Mouse (Mus musculus): ENCODE data around the gene Ski. TPM values are rescaled to one million over a fixed set of nuclear protein-coding genes. Genes with fewer than 3 reads are reported as not detected.

The Ski gene
- total RNA-seq, 2 experiments from 2014 or later, result 47.5 to 60.6 TPM

- DNase-seq (ENCODE audit: low spot score in 2 of 2), result peak; percentile 71 to 77
Measured at GRCm38 (mm10) chr4:155235311-155236119, 13.1 kb upstream of the Ski start.

GRCm38 (mm10) chr4:155234371-155235310 lies 12.2 kb upstream of the Ski start:
- peak in 1 of 2 experiments; percentile 5 for DNase-seq (ENCODE audit: low spot score in 2 of 2)

GRCm38 (mm10) chr4:155233878-155234277 lies 11.5 kb upstream of the Ski start:
- peak; percentile 57 to 70 for DNase-seq (ENCODE audit: low spot score in 2 of 2)

- no peak for DNase-seq (ENCODE audit: low spot score in 2 of 2)
Measured at GRCm38 (mm10) chr4:155228461-155228860, 6.1 kb upstream of the Ski start.

GRCm38 (mm10) chr4:155227986-155228385 lies 5.6 kb upstream of the Ski start:
- DNase-seq (ENCODE audit: low spot score in 2 of 2), result no peak

GRCm38 (mm10) chr4:155225918-155226317 lies 3.5 kb upstream of the Ski start:
- DNase-seq (ENCODE audit: low spot score in 2 of 2), result no peak

- DNase-seq (ENCODE audit: low spot score in 2 of 2), result no peak
Measured at GRCm38 (mm10) chr4:155223594-155224528, 1.5 kb upstream of the Ski start.

- peak; percentile 100 for DNase-seq (ENCODE audit: low spot score in 2 of 2)
Measured at GRCm38 (mm10) chr4:155222841-155223593, 625 bp upstream of the Ski start.

- DNase-seq (ENCODE audit: low spot score in 2 of 2), result peak; percentile 69
Measured at GRCm38 (mm10) chr4:155221599-155222551, 517 bp downstream of the Ski start.

- no peak for DNase-seq (ENCODE audit: low spot score in 2 of 2)
Measured at GRCm38 (mm10) chr4:155221106-155221505, 1.3 kb downstream of the Ski start.

GRCm38 (mm10) chr4:155220213-155221100 lies 1.9 kb downstream of the Ski start:
- DNase-seq (ENCODE audit: low spot score in 2 of 2), result peak in 1 of 2 experiments; percentile 42

GRCm38 (mm10) chr4:155219271-155220212 lies 2.9 kb downstream of the Ski start:
- no peak for DNase-seq (ENCODE audit: low spot score in 2 of 2)

- DNase-seq (ENCODE audit: low spot score in 2 of 2), result no peak
Measured at GRCm38 (mm10) chr4:155218104-155218732, 4.2 kb downstream of the Ski start.

GRCm38 (mm10) chr4:155217241-155218103 lies 4.9 kb downstream of the Ski start:
- peak in 1 of 2 experiments; percentile 32 for DNase-seq (ENCODE audit: low spot score in 2 of 2)
